Mouse (Mus musculus) cerebellum, postnatal 14 days (tissue): Measurements from ENCODE around the gene Rft1.
"Not testable (repeated sequence)": the region's sequence is repeated elsewhere in the genome, so short reads cannot be mapped to it uniquely, and the experiment has no call there.

Experiments used
- DNase-seq, 2 experiments: peaks; one replicate each; pipeline ENCODE4 v3.0.0; 2021; ENCODE audit warnings: mixed read lengths in 2 of 2

The Rft1 gene

DNA sequence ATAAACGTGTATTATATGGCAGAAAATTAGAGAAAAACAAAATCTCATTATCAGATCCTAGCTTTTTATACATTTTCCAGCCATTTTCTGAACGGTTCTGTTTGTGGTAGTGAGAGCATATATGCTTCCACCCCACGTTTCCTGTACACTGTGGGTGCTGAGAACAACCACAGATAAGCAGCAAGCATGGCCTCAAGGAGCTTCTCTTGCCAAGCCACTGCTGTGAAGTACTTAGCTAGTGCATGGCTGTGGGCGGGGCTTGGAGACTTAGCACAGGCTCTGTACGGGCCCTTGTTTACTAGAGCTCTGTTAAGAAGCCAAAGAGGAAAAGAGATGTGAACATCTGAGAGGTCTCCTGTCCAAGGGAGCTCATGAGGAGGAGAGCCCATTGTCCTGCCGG is 20.8 kb downstream of the Rft1 start:
- no peak for DNase-seq

- no peak for DNase-seq
Observed at GRCm38 (mm10) chr14:30682131-30682530, 28.0 kb downstream of the Rft1 start.

DNA sequence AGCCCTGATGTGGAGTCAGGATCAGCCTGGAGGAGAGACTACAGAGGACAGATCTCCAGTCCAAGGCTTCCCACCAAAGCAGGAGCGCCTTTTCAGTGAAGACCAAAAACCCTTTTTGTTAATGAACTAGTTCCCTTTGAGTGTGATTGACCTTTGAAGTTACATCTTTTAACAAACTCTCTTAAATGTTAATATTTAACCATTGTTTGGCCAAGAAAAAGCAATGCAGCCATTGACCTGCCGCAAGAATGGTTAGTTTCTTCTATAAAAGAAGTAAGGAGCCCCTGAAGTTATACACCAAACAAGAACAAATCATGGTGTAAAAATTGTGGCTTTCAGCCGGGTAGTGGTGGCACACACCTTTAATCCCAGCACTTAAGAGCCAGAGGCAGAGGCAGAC is 36.5 kb downstream of the Rft1 start:
- DNase-seq: no peak

DNA sequence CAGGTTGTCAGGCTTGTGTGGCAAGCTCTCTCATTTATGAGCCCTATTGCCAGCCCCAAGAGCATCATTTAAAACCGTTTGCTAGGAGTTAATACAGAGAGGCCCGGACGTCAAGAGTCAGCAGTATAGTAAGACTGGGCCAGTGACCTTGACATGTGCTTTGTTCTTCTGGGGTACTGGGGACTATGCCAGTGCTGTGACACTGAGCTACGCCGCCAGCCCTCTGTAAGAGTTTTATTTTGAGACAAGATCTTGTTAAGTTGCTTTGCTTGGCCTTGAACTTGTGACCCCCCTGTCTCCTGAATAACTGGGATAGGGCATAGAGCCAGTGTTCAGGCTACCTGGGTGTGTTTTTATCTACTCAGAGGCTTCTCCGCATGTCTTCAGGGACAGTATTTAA is 38.3 kb downstream of the Rft1 start:
- no peak for DNase-seq

GRCm38 (mm10) chr14:30694786-30695185 is 40.6 kb downstream of the Rft1 start:
- DNase-seq: no peak

GRCm38 (mm10) chr14:30695609-30696008 is 41.4 kb downstream of the Rft1 start:
- peak; percentile 89 to 90 for DNase-seq

- DNase-seq: no peak
Observed at GRCm38 (mm10) chr14:30697407-30698052, 43.4 kb downstream of the Rft1 start.

GRCm38 (mm10) chr14:30699656-30700055 is 45.5 kb downstream of the Rft1 start:
- peak; percentile 51 to 71 for DNase-seq

- DNase-seq: no peak
Observed at GRCm38 (mm10) chr14:30702512-30702911, 48.4 kb downstream of the Rft1 start.

- no peak for DNase-seq
Observed at GRCm38 (mm10) chr14:30703079-30703478, 48.9 kb downstream of the Rft1 start.

DNA sequence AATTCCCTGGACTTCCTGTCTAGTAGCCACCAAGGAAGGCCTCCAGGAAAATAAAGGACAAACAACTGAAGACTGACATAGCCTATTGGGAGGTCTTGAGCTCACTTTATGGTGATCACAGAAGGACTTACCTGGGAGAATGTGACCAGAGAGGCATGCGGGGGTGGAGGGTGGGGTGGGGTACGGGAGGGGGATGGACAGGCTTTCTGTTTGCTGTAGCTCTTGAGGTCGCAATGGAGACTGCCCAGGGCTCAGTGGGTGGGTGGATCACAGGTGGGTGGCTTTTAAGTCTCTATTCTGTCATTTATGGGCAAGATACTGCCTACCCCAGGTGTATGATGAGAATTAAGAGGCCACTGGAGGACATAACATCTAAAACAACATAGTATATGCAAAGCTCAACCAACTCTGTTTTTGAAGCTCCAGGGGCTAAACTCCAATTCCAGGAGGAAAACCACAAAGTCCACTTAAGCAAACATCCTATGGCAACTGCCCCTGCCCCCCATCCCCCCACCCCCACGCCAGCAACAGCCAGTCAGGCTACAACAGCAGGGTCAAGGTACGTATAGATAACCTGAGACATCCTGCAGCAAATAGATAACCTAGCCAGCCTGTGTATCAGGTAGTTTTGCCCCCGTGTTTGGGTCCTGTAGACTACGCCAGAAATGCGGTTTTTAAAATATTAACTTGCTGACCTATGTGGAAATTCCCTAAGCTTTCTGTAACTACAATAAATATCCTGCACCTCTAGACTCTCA is 50.1 kb downstream of the Rft1 start:
- no peak for DNase-seq

- DNase-seq: no peak
Observed at GRCm38 (mm10) chr14:30711892-30712291, 57.7 kb downstream of the Rft1 start.

GRCm38 (mm10) chr14:30713769-30714168 is 59.6 kb downstream of the Rft1 start:
- no peak for DNase-seq

DNA sequence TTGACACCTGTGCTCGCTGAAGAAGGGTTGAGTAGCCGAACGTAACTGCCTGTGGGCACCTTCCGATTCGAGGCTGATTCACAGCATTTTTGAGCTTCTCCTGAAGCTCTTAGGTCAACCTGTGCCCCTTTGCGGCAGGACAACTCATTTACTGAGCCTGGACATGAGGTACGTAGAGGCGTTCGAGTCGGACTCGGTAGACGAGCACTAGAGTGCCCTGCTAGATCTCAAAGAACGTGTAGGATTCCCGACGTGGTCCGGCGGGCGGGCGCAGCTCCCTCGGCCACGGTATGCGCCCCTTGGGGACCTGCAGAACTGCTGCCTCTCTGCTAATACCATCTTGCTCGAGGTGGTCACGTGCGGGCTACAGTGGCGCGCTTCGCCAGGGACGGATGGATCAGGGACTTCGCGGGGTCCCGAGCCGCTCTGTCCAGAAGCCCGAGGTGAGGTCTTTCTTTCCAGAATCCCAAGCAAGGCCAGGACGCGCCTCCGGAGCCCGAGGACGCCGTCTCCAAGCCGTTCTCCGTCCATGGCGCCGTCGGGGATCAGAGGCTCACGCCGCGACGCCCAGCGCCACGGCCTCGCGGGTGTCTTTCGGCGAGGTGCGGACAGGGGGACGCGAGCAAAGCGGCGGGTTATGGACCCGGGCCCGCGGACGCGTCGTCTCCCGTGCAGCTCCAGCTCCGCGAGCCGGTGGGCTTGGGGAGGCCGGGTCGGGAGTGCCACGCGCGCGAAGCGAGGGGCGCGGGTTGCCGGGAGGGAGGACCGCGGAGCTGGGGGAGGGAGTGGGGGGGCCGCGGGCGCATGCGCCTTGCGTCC is 60.8 kb downstream of the Rft1 start, which contains the start of gene Sfmbt1:
Gene Sfmbt1, plus strand, starts transcription at position 51 of the 819 bp plus-strand sequence.
- peak; percentile 89 to 90 for DNase-seq

DNA sequence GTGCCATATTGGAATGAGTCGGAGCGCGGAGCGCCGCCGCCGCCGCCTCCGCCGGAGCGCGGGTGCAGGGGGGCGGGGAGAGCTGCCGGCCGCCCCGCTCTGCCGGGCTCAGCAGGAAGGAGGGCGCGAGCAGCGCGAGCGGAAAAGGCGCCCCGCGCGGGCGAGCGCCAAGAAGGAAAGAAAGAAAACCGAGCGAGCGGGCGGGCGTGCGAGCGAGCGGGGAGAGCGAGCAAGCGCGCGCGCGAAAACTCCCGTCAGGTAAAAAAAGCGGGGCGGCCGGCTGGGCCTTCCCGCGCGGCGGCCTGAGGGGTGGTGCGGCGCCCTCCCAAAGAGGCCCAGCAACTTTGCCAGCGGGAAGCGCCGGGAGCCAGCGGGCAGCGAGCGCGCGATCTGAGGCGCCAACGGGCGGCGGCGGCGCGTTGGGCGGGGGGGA is 61.5 kb downstream of the Rft1 start:
- no peak for DNase-seq

GRCm38 (mm10) chr14:30716051-30716952 is 62.1 kb downstream of the Rft1 start:
- DNase-seq: peak; percentile 77 to 80

GRCm38 (mm10) chr14:30716953-30717285 is 62.8 kb downstream of the Rft1 start:
- no peak for DNase-seq

DNA sequence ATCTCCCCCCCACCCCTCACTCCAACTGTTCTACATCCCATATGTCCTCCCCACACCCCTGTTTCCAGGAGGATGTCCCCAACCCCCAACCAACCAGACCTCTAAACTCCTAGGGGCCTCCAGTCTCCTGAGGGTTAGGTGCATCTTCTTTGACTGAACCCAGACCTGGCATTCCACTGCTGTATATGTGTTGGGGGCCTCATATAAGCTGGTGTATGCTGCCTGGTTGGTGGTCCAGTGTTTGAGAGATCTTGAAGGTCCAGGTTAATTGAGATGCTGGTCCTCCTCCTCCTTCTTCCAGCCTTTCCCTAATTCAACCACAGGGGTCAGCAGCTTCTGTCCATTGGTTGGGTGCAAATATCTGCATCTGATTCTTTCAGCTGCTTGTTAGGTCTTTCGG is 64.5 kb downstream of the Rft1 start:
- DNase-seq: not testable (repeated sequence)

DNA sequence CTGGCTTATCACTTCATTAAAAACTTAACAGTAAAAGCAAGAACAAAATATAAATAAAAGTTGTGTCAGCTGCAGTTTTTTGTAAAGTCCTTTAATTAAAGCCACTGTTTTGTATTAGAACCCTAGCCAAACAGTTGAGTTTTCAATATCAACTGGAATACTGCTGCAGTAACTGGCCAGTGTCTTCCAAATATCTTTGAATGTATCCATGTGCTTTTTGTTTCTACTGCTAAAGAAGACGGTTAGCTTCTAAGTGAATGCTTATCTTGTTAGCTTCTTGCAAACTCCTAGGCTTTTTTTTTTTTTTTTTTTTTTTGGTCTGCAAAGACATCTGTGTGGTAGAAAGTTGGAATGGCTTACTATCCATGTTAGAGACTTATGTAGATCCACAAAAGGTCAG is 65.4 kb downstream of the Rft1 start:
- DNase-seq: no peak

- DNase-seq: no peak
Observed at GRCm38 (mm10) chr14:30721850-30722249, 67.7 kb downstream of the Rft1 start.

DNA sequence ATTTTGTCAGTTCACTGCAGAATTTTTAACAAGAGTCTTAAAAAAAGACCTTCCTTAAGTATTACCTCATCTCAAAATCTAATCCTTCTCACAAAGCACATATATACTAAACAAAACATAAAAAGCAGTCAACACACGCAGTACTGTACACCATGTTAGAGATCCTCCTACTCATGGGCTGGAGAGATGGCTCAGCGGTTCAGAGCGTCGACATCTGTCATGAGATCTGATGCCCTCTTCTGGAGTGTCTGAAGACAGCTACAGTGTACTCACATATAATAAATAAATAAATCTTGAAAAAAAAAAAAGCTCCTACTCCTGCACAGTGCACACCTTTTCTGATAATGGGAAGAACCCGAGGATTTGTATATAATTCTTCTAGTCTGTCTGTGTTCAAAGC is 68.2 kb downstream of the Rft1 start:
- DNase-seq: no peak

- no peak for DNase-seq
Observed at GRCm38 (mm10) chr14:30731896-30732295, 77.7 kb downstream of the Rft1 start.

DNA sequence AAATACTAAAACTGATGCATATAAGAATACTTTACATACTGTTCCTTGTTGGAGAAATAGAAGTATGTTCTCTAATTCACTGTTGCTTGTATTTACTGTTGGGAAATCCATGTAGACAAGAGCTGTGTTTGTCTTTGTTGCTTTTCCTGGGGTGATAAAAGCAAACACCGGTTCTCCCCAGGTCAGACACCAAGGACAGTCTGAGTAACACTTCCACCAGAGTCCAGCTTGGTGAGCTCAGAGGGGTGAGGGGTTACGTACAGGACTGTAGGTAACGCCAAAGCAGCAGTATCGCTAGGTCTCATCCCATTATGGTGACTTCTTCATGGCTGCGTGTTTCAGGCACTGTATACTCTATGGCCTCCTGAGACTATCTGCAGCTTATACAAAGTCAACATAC is 80.5 kb downstream of the Rft1 start:
- DNase-seq: no peak
